Mouse (Mus musculus) liver, embryonic 14.5 days (tissue): ENCODE data around the gene Pmf1.

Source experiments
- CTCF ChIP-seq: IDR thresholded peaks from 2 replicates; pipeline ENCODE4 v1.5.1; 2016; ENCODE audit warnings: antibody characterized with exemption, low read depth, control low read depth
- EP300 ChIP-seq: IDR thresholded peaks from 2 replicates; pipeline ENCODE4 v1.6.1; 2016; ENCODE audit warnings: antibody characterized with exemption, low read depth

- TF ChIP-seq CTCF (no peak), EP300 (no peak)
Observed at GRCm38 (mm10) chr3:88364337-88364736, 45.8 kb downstream of the Pmf1 start, which contains the start of gene Paqr6.
